Mouse (Mus musculus): Measurements from ENCODE around the gene Bbip1. TPM values are rescaled to one million over a fixed set of nuclear protein-coding genes. Genes with fewer than 3 reads are reported as not detected.

Gene Bbip1
- total and polyA plus RNA-seq, 3 experiments = 38.8 to 95.7 (median 41.0) TPM

DNA sequence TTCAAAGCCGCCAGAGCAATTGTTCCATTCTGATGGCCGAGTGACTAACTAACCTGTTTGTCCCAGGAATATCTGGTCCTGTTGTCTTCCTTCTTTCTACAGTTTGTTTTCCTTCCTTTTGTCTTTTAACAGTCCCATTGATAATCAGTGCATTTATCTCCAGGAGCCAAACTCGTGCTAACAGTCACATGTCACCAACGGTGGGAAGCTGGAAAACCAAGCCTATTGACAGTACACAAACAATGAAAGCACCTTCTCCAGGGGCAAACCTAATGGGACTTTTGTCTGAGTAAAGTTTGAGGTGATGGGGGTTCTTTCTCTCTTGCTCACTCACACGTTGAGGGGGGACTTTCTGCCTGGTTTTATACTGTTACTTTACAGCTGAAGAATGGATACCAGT, 54.2 kb downstream of the Bbip1 start:
- H3K4me2 ChIP-seq (ENCODE audit: insufficient read depth, low read depth, poor library complexity, severe bottlenecking) = no peak overlapping the region
- no peaks in the 10 kb centered on the region for H3K36me3 ChIP-seq (replicated peaks in 1 of 2; ENCODE audit: control insufficient read depth in 1 of 2, insufficient read depth in 1 of 2, low read length in 1 of 2)
- DNase-seq (ENCODE audit: extremely low read depth) = no peak
- no peaks in the 10 kb centered on the region for H3K79me2 ChIP-seq (replicated peaks; ENCODE audit: control insufficient read depth, extremely low read depth, insufficient read depth, poor library complexity, severe bottlenecking)
- H3K27me3 ChIP-seq (replicated peaks) = no peaks in the 10 kb centered on the region
- H3K4me1 ChIP-seq (ENCODE audit: control insufficient read depth in 1 of 2, insufficient read depth in 2 of 2) = peaks cover 29 to 60% of the 10 kb centered on the region in 2 experiments
- dilution Hi-C loops (cut with MboI; ENCODE audit: extremely low pct_ligation_motif_present, extremely low pct_unique_long_range_greater_than_20kb, low sequenced_read_pairs) = no loop called here
- no peak overlapping the region for H3K27ac ChIP-seq (ENCODE audit: insufficient read depth, low read depth)
- no peak overlapping the region for H3K4me3 ChIP-seq (replicated peaks in 1 of 3; ENCODE audit: low read depth in 2 of 3, low read length in 2 of 3, poor library complexity in 1 of 3)
- H3K9me3 ChIP-seq (replicated peaks; ENCODE audit: low read length) = no peaks in the 10 kb centered on the region
- in situ Hi-C loops (cut with MboI; ENCODE audit: low pct_ligation_motif_present, low pct_unique_long_range_greater_than_20kb, low sequenced_read_pairs) = no loop called here
- H3K9ac ChIP-seq (ENCODE audit: insufficient read depth, low read depth) = no peak overlapping the region
- TF ChIP-seq BHLHE40 (IDR thresholded peaks at IDR 0.05; ENCODE audit: low read depth, low read length) (no peak), CHD2 (IDR thresholded peaks at IDR 0.05; ENCODE audit: low read length) (no peak), ZMIZ1 (IDR thresholded peaks at IDR 0.05; ENCODE audit: low read depth, low read length) (no peak), NELFE (IDR thresholded peaks at IDR 0.05; ENCODE audit: low read depth, low read length) (no peak), E2F4 (IDR thresholded peaks at IDR 0.05; ENCODE audit: insufficient replicate concordance, low read depth, low read length) (no peak), USF2 (conservative IDR thresholded peaks at IDR 0.05; ENCODE audit: low read depth, low read length) (no peak), ZKSCAN1 (IDR thresholded peaks at IDR 0.05; ENCODE audit: borderline replicate concordance, low read depth, low read length) (no peak), USF1 (IDR thresholded peaks at IDR 0.05; ENCODE audit: low read depth, low read length) (no peak)

DNA sequence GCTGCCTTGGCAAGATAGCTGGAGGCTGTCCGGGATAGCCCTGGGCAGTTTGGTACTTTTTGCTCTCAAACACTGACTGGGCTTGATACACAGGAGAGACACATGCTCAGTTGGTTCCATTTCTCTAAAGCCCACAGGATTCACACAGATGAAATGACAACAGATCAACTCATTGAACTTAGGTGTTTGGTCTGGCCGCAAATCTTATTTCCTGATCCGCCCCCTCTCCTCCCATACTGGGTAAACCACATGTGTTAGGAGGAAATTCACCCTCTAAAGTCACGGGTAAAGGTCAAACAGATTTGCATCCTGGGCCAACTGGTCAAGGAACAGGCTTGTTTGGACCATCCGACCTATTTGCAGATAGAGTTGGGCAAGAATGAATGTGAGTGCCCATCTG, 54.9 kb downstream of the Bbip1 start:
- no peak overlapping the region for H3K4me3 ChIP-seq (replicated peaks in 1 of 3; ENCODE audit: low read depth in 2 of 3, low read length in 2 of 3, poor library complexity in 1 of 3)
- no peak for DNase-seq (ENCODE audit: extremely low read depth)
- H3K79me2 ChIP-seq (replicated peaks; ENCODE audit: control insufficient read depth, extremely low read depth, insufficient read depth, poor library complexity, severe bottlenecking) = no peaks in the 10 kb centered on the region
- in situ Hi-C loops (cut with MboI; ENCODE audit: low pct_ligation_motif_present, low pct_unique_long_range_greater_than_20kb, low sequenced_read_pairs) (no loop called here), dilution Hi-C loops (cut with MboI; ENCODE audit: extremely low pct_ligation_motif_present, extremely low pct_unique_long_range_greater_than_20kb, low sequenced_read_pairs) (no loop called here)
- H3K36me3 ChIP-seq (replicated peaks in 1 of 2; ENCODE audit: control insufficient read depth in 1 of 2, insufficient read depth in 1 of 2, low read length in 1 of 2) = no peaks in the 10 kb centered on the region
- H3K27me3 ChIP-seq (replicated peaks) = no peaks in the 10 kb centered on the region
- TF ChIP-seq BHLHE40 (IDR thresholded peaks at IDR 0.05; ENCODE audit: low read depth, low read length) (peak; percentile 30; the same call in 1 of the 2 replicates), TCF12 (IDR thresholded peaks at IDR 0.05; ENCODE audit: low read depth, low read length) (no peak)
- H3K4me1 ChIP-seq (ENCODE audit: control insufficient read depth in 1 of 2, insufficient read depth in 2 of 2) = peaks cover 24 to 53% of the 10 kb centered on the region in 2 experiments
- H3K9ac ChIP-seq (ENCODE audit: insufficient read depth, low read depth) = no peak overlapping the region
- no peaks in the 10 kb centered on the region for H3K9me3 ChIP-seq (replicated peaks; ENCODE audit: low read length)
- H3K4me2 ChIP-seq (ENCODE audit: insufficient read depth, low read depth, poor library complexity, severe bottlenecking) = no peak overlapping the region
- H3K27ac ChIP-seq (ENCODE audit: insufficient read depth, low read depth) = no peak overlapping the region

DNA sequence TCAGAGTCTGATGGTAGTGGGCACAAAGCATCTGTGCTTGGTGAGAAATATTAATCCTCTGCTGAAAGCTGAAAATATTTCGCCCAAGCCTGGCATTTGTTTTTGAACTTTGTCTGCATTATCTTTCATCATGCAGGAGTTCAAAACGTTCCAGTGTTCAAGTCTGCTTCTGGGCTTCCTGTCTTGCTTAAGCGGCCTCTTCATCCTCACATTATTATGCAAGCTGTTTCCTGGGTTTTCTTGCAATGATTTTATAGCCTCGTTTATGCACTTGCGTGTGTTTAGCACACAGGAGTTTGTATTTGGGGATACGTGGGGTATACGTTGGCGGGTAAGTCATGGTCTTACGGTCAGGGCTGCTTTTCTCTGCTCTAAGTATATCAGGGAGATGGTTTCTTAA, 56.1 kb downstream of the Bbip1 start:
- peaks cover 15 to 41% of the 10 kb centered on the region in 2 experiments for H3K4me1 ChIP-seq (ENCODE audit: control insufficient read depth in 1 of 2, insufficient read depth in 2 of 2)
- no peak overlapping the region for H3K4me2 ChIP-seq (ENCODE audit: insufficient read depth, low read depth, poor library complexity, severe bottlenecking)
- H3K27ac ChIP-seq (ENCODE audit: insufficient read depth, low read depth) = no peak overlapping the region

More for the DNA sequence above, 56.1 kb downstream of the Bbip1 start:
- in situ Hi-C loops (cut with MboI; ENCODE audit: low pct_ligation_motif_present, low pct_unique_long_range_greater_than_20kb, low sequenced_read_pairs) = no loop called here
- dilution Hi-C loops (cut with MboI; ENCODE audit: extremely low pct_ligation_motif_present, extremely low pct_unique_long_range_greater_than_20kb, low sequenced_read_pairs) = no loop called here
- TF ChIP-seq MAFK (IDR thresholded peaks at IDR 0.05; ENCODE audit: insufficient replicate concordance, low read length) (no peak), NRF1 (IDR thresholded peaks at IDR 0.05; ENCODE audit: low read depth, low read length) (no peak), EP300 (IDR thresholded peaks at IDR 0.05; ENCODE audit: low read length) (no peak), NELFE (IDR thresholded peaks at IDR 0.05; ENCODE audit: low read depth, low read length) (no peak), ETS1 (conservative IDR thresholded peaks at IDR 0.05; ENCODE audit: low read depth, low read length) (no peak), ZC3H11A (IDR thresholded peaks at IDR 0.05; ENCODE audit: low read depth, low read length) (no peak), ELF1 (IDR thresholded peaks at IDR 0.05; ENCODE audit: low read depth, low read length) (no peak), CTCF (conservative IDR thresholded peaks at IDR 0.05 in 1 of 2, IDR thresholded peaks at IDR 0.05 in 1 of 2; ENCODE audit: low read depth in 2 of 2, low read length in 2 of 2) (no peak), HCFC1 (IDR thresholded peaks at IDR 0.05; ENCODE audit: low read depth, low read length) (no peak), JUND (conservative IDR thresholded peaks at IDR 0.05; ENCODE audit: low read depth, low read length) (no peak), ZNF384 (IDR thresholded peaks at IDR 0.05; ENCODE audit: low read depth, low read length) (no peak), USF2 (conservative IDR thresholded peaks at IDR 0.05; ENCODE audit: low read depth, low read length) (no peak), BHLHE40 (IDR thresholded peaks at IDR 0.05; ENCODE audit: low read depth, low read length) (no peak), MAX (IDR thresholded peaks at IDR 0.05; ENCODE audit: low read length) (no peak), CHD2 (IDR thresholded peaks at IDR 0.05; ENCODE audit: low read length) (no peak), MEF2A (IDR thresholded peaks at IDR 0.05; ENCODE audit: borderline replicate concordance, low read depth, low read length) (no peak), PAX5 (IDR thresholded peaks at IDR 0.05; ENCODE audit: low read length) (no peak), ZMIZ1 (IDR thresholded peaks at IDR 0.05; ENCODE audit: low read depth, low read length) (no peak), SMC3 (IDR thresholded peaks at IDR 0.05; ENCODE audit: low read depth, low read length) (no peak)
- Histone ChIP-seq H3K9me3 (replicated peaks; ENCODE audit: low read length) (no peaks in the 10 kb centered on the region), H3K36me3 (replicated peaks in 1 of 2; ENCODE audit: control insufficient read depth in 1 of 2, insufficient read depth in 1 of 2, low read length in 1 of 2) (no peaks in the 10 kb centered on the region), H3K27me3 (replicated peaks) (no peaks in the 10 kb centered on the region), H3K9ac (ENCODE audit: insufficient read depth, low read depth) (no peak overlapping the region), H3K79me2 (replicated peaks; ENCODE audit: control insufficient read depth, extremely low read depth, insufficient read depth, poor library complexity, severe bottlenecking) (no peaks in the 10 kb centered on the region), H3K4me3 (replicated peaks in 1 of 3; ENCODE audit: low read depth in 2 of 3, low read length in 2 of 3, poor library complexity in 1 of 3) (no peak overlapping the region)
- no peak for DNase-seq (ENCODE audit: extremely low read depth)

Data from CH12.LX (cell line).